Mouse (Mus musculus): ENCODE measurements around the gene Scml4. TPM values are rescaled to one million over a fixed set of nuclear protein-coding genes. Genes with fewer than 3 reads are reported as not detected.

Gene Scml4
- polyA plus RNA-seq, 1 experiment from 2014 or later = 0.61 TPM

- H3K36me3 ChIP-seq = 0 out of 2 replicates have a peak, but pooled peaks cover 2% of the 10 kb centered on the region
- no peak overlapping the region for H3K9ac ChIP-seq
- no peak overlapping the region for H3K4me2 ChIP-seq
- H3K27ac ChIP-seq = no peak overlapping the region
- WGBS = 13% methylated on average over 9 of the region's 9 CpGs
- H3K4me3 ChIP-seq = no peak overlapping the region
- no peaks in the 10 kb centered on the region for H3K27me3 ChIP-seq
- no peak for ATAC-seq (ENCODE audit: borderline replicate concordance, extremely low read depth, low FRiP score, low TSS enrichment)
- no peaks in the 10 kb centered on the region for H3K9me3 ChIP-seq
- no peaks in the 10 kb centered on the region for H3K4me1 ChIP-seq
Measured at GRCm38 (mm10) chr10:42842358-42842757, 17.8 kb upstream of the Scml4 start.

GRCm38 (mm10) chr10:42843416-42843815 is 16.8 kb upstream of the Scml4 start:
- Histone ChIP-seq H3K36me3 (no peaks in the 10 kb centered on the region), H3K27me3 (no peaks in the 10 kb centered on the region), H3K4me2 (no peak overlapping the region), H3K9ac (no peak overlapping the region), H3K27ac (no peak overlapping the region), H3K9me3 (no peaks in the 10 kb centered on the region), H3K4me3 (no peak overlapping the region), H3K4me1 (no peaks in the 10 kb centered on the region)
- ATAC-seq (ENCODE audit: borderline replicate concordance, extremely low read depth, low FRiP score, low TSS enrichment) = no peak
- 58% methylated on average over 1 of the region's 1 CpGs for WGBS

GRCm38 (mm10) chr10:42845480-42845879 is 14.7 kb upstream of the Scml4 start:
- Histone ChIP-seq H3K9ac (no peak overlapping the region), H3K27me3 (no peaks in the 10 kb centered on the region), H3K9me3 (no peaks in the 10 kb centered on the region), H3K27ac (no peak overlapping the region), H3K4me2 (no peak overlapping the region), H3K36me3 (no peaks in the 10 kb centered on the region), H3K4me1 (no peaks in the 10 kb centered on the region), H3K4me3 (no peak overlapping the region)
- WGBS = 13% methylated on average over 1 of the region's 1 CpGs
- no peak for ATAC-seq (ENCODE audit: borderline replicate concordance, extremely low read depth, low FRiP score, low TSS enrichment)

- no peaks in the 10 kb centered on the region for H3K36me3 ChIP-seq
- H3K4me3 ChIP-seq = no peak overlapping the region
- no peak overlapping the region for H3K4me2 ChIP-seq
- no peaks in the 10 kb centered on the region for H3K27me3 ChIP-seq
- ATAC-seq (ENCODE audit: borderline replicate concordance, extremely low read depth, low FRiP score, low TSS enrichment) = no peak
- H3K9me3 ChIP-seq = no peaks in the 10 kb centered on the region
- no peaks in the 10 kb centered on the region for H3K4me1 ChIP-seq
- no peak overlapping the region for H3K27ac ChIP-seq
- WGBS = 80% methylated on average over 13 of the region's 13 CpGs
- no peak overlapping the region for H3K9ac ChIP-seq
Measured at GRCm38 (mm10) chr10:42848179-42849080, 11.7 kb upstream of the Scml4 start.

- H3K9ac ChIP-seq = no peak overlapping the region
- no peaks in the 10 kb centered on the region for H3K9me3 ChIP-seq
- H3K4me1 ChIP-seq = no peaks in the 10 kb centered on the region
- no peak for ATAC-seq (ENCODE audit: borderline replicate concordance, extremely low read depth, low FRiP score, low TSS enrichment)
- H3K36me3 ChIP-seq = no peaks in the 10 kb centered on the region
- H3K4me2 ChIP-seq = no peak overlapping the region
- no peak overlapping the region for H3K4me3 ChIP-seq
- no peaks in the 10 kb centered on the region for H3K27me3 ChIP-seq
- 84% methylated on average over 7 of the region's 7 CpGs for WGBS
- no peak overlapping the region for H3K27ac ChIP-seq
Measured at GRCm38 (mm10) chr10:42849081-42849400, 11.1 kb upstream of the Scml4 start.

GRCm38 (mm10) chr10:42854838-42855237 is 5.3 kb upstream of the Scml4 start:
- no peak overlapping the region for H3K27ac ChIP-seq
- no peaks in the 10 kb centered on the region for H3K36me3 ChIP-seq
- H3K9me3 ChIP-seq = no peaks in the 10 kb centered on the region
- H3K27me3 ChIP-seq = no peaks in the 10 kb centered on the region
- H3K4me2 ChIP-seq = no peak overlapping the region
- no peak overlapping the region for H3K4me3 ChIP-seq
- no peak for ATAC-seq (ENCODE audit: borderline replicate concordance, extremely low read depth, low FRiP score, low TSS enrichment)
- 51% methylated on average over 4 of the region's 4 CpGs for WGBS
- H3K9ac ChIP-seq = no peak overlapping the region
- H3K4me1 ChIP-seq = 0 out of 2 replicates have a peak, but pooled peaks cover 4% of the 10 kb centered on the region

GRCm38 (mm10) chr10:42855250-42855649 is 4.9 kb upstream of the Scml4 start:
- peak; percentile 79; the same call in 1 of the 2 replicates for ATAC-seq (ENCODE audit: borderline replicate concordance, extremely low read depth, low FRiP score, low TSS enrichment)
- Histone ChIP-seq H3K4me3 (no peak overlapping the region), H3K4me2 (no peak overlapping the region), H3K4me1 (peaks cover 7% of the 10 kb centered on the region; the same call in 1 of the 2 replicates), H3K27me3 (no peaks in the 10 kb centered on the region), H3K9me3 (no peaks in the 10 kb centered on the region), H3K36me3 (no peaks in the 10 kb centered on the region), H3K9ac (no peak overlapping the region), H3K27ac (no peak overlapping the region)
- WGBS = 11% methylated on average over 5 of the region's 5 CpGs

GRCm38 (mm10) chr10:42856574-42856973 is 3.6 kb upstream of the Scml4 start:
- H3K27me3 ChIP-seq = peaks cover 4% of the 10 kb centered on the region; the same call in 1 of the 2 replicates
- WGBS = 97% methylated on average over 9 of the region's 9 CpGs
- no peak for ATAC-seq (ENCODE audit: borderline replicate concordance, extremely low read depth, low FRiP score, low TSS enrichment)
- H3K4me3 ChIP-seq = no peak overlapping the region
- H3K9ac ChIP-seq = no peak overlapping the region
- no peak overlapping the region for H3K4me2 ChIP-seq
- H3K9me3 ChIP-seq = no peaks in the 10 kb centered on the region
- peaks cover 7% of the 10 kb centered on the region; the same call in 1 of the 2 replicates for H3K4me1 ChIP-seq
- H3K27ac ChIP-seq = no peak overlapping the region
- no peaks in the 10 kb centered on the region for H3K36me3 ChIP-seq

GRCm38 (mm10) chr10:42857021-42857420 is 3.1 kb upstream of the Scml4 start:
- Histone ChIP-seq H3K4me2 (no peak overlapping the region), H3K9ac (no peak overlapping the region), H3K4me1 (peaks cover 7% of the 10 kb centered on the region; the same call in 1 of the 2 replicates), H3K36me3 (no peaks in the 10 kb centered on the region), H3K27ac (no peak overlapping the region), H3K27me3 (peaks cover 4% of the 10 kb centered on the region; the same call in 1 of the 2 replicates), H3K4me3 (no peak overlapping the region), H3K9me3 (no peaks in the 10 kb centered on the region)
- ATAC-seq (ENCODE audit: borderline replicate concordance, extremely low read depth, low FRiP score, low TSS enrichment) = no peak
- 92% methylated on average over 2 of the region's 2 CpGs for WGBS

GRCm38 (mm10) chr10:42859781-42860158 is 400 bp upstream of the Scml4 start:
- H3K4me1 ChIP-seq = peaks cover 24% of the 10 kb centered on the region
- H3K9me3 ChIP-seq = no peaks in the 10 kb centered on the region
- H3K36me3 ChIP-seq = no peaks in the 10 kb centered on the region
- ATAC-seq (ENCODE audit: borderline replicate concordance, extremely low read depth, low FRiP score, low TSS enrichment) = no peak
- H3K4me3 ChIP-seq = no peak overlapping the region
- no peak overlapping the region for H3K4me2 ChIP-seq
- WGBS = 52% methylated on average over 2 of the region's 2 CpGs
- H3K9ac ChIP-seq = no peak overlapping the region
- H3K27me3 ChIP-seq = peaks cover 8% of the 10 kb centered on the region
- H3K27ac ChIP-seq = no peak overlapping the region

- 76% methylated on average over 7 of the region's 7 CpGs for WGBS
Measured at GRCm38 (mm10) chr10:42861446-42861845, 1.3 kb downstream of the Scml4 start.

GRCm38 (mm10) chr10:42862102-42862740 is 2.1 kb downstream of the Scml4 start:
- no peak overlapping the region for H3K27ac ChIP-seq
- 43% methylated on average over 13 of the region's 13 CpGs for WGBS
- 0 out of 2 replicates have a peak overlapping the region, but pooled peaks have one; percentile 4 for H3K4me3 ChIP-seq

More at GRCm38 (mm10) chr10:42861446-42861845, 1.3 kb downstream of the Scml4 start:
- H3K4me1 ChIP-seq = peaks cover 25% of the 10 kb centered on the region
- no peaks in the 10 kb centered on the region for H3K36me3 ChIP-seq
- H3K9me3 ChIP-seq = no peaks in the 10 kb centered on the region
- no peak overlapping the region for H3K4me3 ChIP-seq
- H3K9ac ChIP-seq = no peak overlapping the region
- H3K27ac ChIP-seq = no peak overlapping the region
- H3K4me2 ChIP-seq = no peak overlapping the region
- ATAC-seq (ENCODE audit: borderline replicate concordance, extremely low read depth, low FRiP score, low TSS enrichment) = no peak
- peaks cover 11% of the 10 kb centered on the region for H3K27me3 ChIP-seq

More at GRCm38 (mm10) chr10:42862102-42862740, 2.1 kb downstream of the Scml4 start:
- Histone ChIP-seq H3K9me3 (no peaks in the 10 kb centered on the region), H3K9ac (no peak overlapping the region), H3K4me1 (peaks cover 25% of the 10 kb centered on the region), H3K27me3 (peaks cover 11% of the 10 kb centered on the region), H3K36me3 (no peaks in the 10 kb centered on the region), H3K4me2 (peak overlapping the region; percentile 34)
- ATAC-seq (ENCODE audit: borderline replicate concordance, extremely low read depth, low FRiP score, low TSS enrichment) = no peak
